ENCODE assay signal across 9 mouse cellular contexts in the genomic region with DNA sequence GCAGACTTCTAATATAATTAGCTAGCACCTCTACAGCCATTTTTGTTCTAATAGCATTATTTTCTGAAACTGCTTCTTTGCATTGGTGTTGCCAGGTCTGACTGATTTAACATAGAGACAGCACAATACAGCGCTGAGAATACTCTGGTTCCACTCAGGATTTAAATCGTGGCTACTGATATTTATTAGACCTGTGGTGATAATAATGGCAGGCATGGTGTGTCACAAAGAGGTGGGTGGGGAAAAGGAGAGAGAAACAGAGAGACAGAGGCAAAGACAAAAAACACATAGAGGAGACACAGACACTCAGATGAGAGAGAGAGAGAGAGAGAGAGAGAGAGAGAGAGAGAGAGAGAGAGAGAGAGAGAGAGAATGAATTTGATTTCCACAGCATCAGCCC. TPM values are rescaled to one million over a fixed set of nuclear protein-coding genes. Genes with fewer than 3 reads are reported as not detected.
A peak's percentile ranks its signal among the peaks of the same experiment; 100 is the strongest.
DNase-seq lines count a peak whose midpoint lies in the region; ATAC-seq and TF ChIP-seq lines count a peak whose summit lies in the region.
"Had no signal": no experiment of that assay in that cellular context is flagged by ENCODE, and none has a peak within 500 bp of the region (broad histone marks: within the 10 kb centered on the region; RNA-seq: fewer than 3 reads in every experiment).

No protein-coding gene starts in this region.

- DNase-seq in heart, adult 2 months = no peak
- DNase-seq in heart, adult 8-10 months (ENCODE audit: low spot score) = no peak
- peak; percentile 7 to 12 for DNase-seq in right cerebral cortex, adult 2 months (ENCODE audit: low spot score in 2 of 2)
- DNase-seq in right cerebral cortex, postnatal 14 days = no peak
- DNase-seq in limb, embryonic 14.5 days (ENCODE audit: low spot score) = no peak
- DNase-seq in gastrocnemius, postnatal 36 days = no peak
- DNase-seq in spleen, adult 12 weeks (ENCODE audit: low spot score) = no peak

- no peaks in the 10 kb centered on the region for H3K9me3 ChIP-seq in limb, embryonic 14.5 days (ENCODE audit: control insufficient read depth, low read length)
- H3K9me3 ChIP-seq in stomach, embryonic 16.5 days (replicated peaks; ENCODE audit: control insufficient read depth, low read length) = no peaks in the 10 kb centered on the region

- H3K4me1 ChIP-seq in heart, adult 2 months (ENCODE audit: control insufficient read depth, insufficient read depth, low read length) = peaks cover 3% of the 10 kb centered on the region; the same call in 1 of the 2 replicates
- peaks cover 11% of the 10 kb centered on the region for H3K4me1 ChIP-seq in limb, embryonic 14.5 days (ENCODE audit: control insufficient read depth, insufficient read depth, low read length)
- peaks cover 6% of the 10 kb centered on the region; the same call in 1 of the 2 replicates for H3K4me1 ChIP-seq in stomach, embryonic 16.5 days (ENCODE audit: control insufficient read depth, insufficient read depth, low read length)

- ATAC-seq in limb, embryonic 14.5 days (ENCODE audit: low FRiP score, low read depth) = no peak
- ATAC-seq in stomach, embryonic 16.5 days (ENCODE audit: insufficient read depth, low FRiP score) = no peak

- TF ChIP-seq POLR2A in heart, adult 2 months (IDR thresholded peaks at IDR 0.05; ENCODE audit: insufficient read depth, low read depth, low read length) = no peak
- no peak for TF ChIP-seq POLR2A in limb, embryonic 14.5 days (IDR thresholded peaks at IDR 0.05; ENCODE audit: borderline replicate concordance, extremely low read depth, insufficient read depth, insufficient read length)

- no peak overlapping the region for H3K27ac ChIP-seq in heart, adult 2 months
- H3K27ac ChIP-seq in limb, embryonic 14.5 days (replicated peaks; ENCODE audit: low read depth, low read length) = no peak overlapping the region
- no peak overlapping the region for H3K27ac ChIP-seq in stomach, embryonic 16.5 days (ENCODE audit: low read length)
- H3K27ac ChIP-seq: macrophage had no signal

- H3K36me3 ChIP-seq in heart, adult 2 months (ENCODE audit: control insufficient read depth, insufficient read depth, low read length) = no peaks in the 10 kb centered on the region
- H3K36me3 ChIP-seq in limb, embryonic 14.5 days (ENCODE audit: control insufficient read depth, insufficient read depth, low read length) = no peaks in the 10 kb centered on the region
- H3K36me3 ChIP-seq in stomach, embryonic 16.5 days (ENCODE audit: control insufficient read depth, insufficient read depth, low read length) = no peaks in the 10 kb centered on the region

- no peaks in the 10 kb centered on the region for H3K79me2 ChIP-seq in heart, adult 2 months (replicated peaks; ENCODE audit: control insufficient read depth, insufficient read depth, low read length)

- intact Hi-C loops in heart, adult 2 months (cut with DNase I) = no loop called here
- intact Hi-C loops in gastrocnemius, postnatal 36 days (cut with DNase I) = no loop called here

- H3K4me3 ChIP-seq in heart, adult 2 months = peak overlapping the region; percentile 33; the same call in 1 of the 2 replicates
- peak overlapping the region; percentile 64 for H3K4me3 ChIP-seq in limb, embryonic 14.5 days (replicated peaks; ENCODE audit: low read length)
- H3K4me3 ChIP-seq in stomach, embryonic 16.5 days (replicated peaks; ENCODE audit: low read length) = peak overlapping the region; percentile 57

- no peak for TF ChIP-seq EP300 in heart, adult 2 months (IDR thresholded peaks at IDR 0.05; ENCODE audit: insufficient read depth, low read depth, low read length)

- H3K4me2 ChIP-seq in limb, embryonic 14.5 days (replicated peaks; ENCODE audit: low read depth, low read length, severe bottlenecking) = peak overlapping the region; percentile 81
- H3K4me2 ChIP-seq in stomach, embryonic 16.5 days (ENCODE audit: low read depth, low read length) = peak overlapping the region; percentile 69

- H3K27me3 ChIP-seq in heart, adult 2 months (ENCODE audit: control insufficient read depth, insufficient read depth, low read length) = no peaks in the 10 kb centered on the region; the same call in 1 of the 2 replicates
- H3K27me3 ChIP-seq in limb, embryonic 14.5 days (ENCODE audit: control insufficient read depth, insufficient read depth, low read length) = no peaks in the 10 kb centered on the region
- no peaks in the 10 kb centered on the region for H3K27me3 ChIP-seq in stomach, embryonic 16.5 days (ENCODE audit: control insufficient read depth, insufficient read depth, low read length)

- H3K9ac ChIP-seq in heart, adult 2 months (ENCODE audit: low read depth, low read length) = no peak overlapping the region
- H3K9ac ChIP-seq in limb, embryonic 14.5 days (ENCODE audit: low read depth, low read length, severe bottlenecking) = peak overlapping the region; percentile 81
- peak overlapping the region; percentile 73 for H3K9ac ChIP-seq in stomach, embryonic 16.5 days (ENCODE audit: low read length)

- WGBS in heart, adult 2 months = 12% methylated on average over 2 of the region's 2 CpGs
- WGBS in limb, embryonic 14.5 days = 16% methylated on average over 2 of the region's 2 CpGs
- WGBS in stomach, embryonic 16.5 days = 16% methylated on average over 2 of the region's 2 CpGs

- TF ChIP-seq CTCF in heart, adult 2 months (IDR thresholded peaks at IDR 0.05) = no peak

RNA-seq across cellular contexts. Expression of gene Tram1l1, which starts 0.3 kb away (rescaled TPM):
- total RNA-seq in heart, adult 2 months (2021) = under 1 TPM; 0.05 to 0.14 TPM
- 0.14 and 0.26 TPM in 2 replicates for polyA plus RNA-seq in heart, adult 2 months (2012; rRNA removed)
- total RNA-seq in heart, adult 8-10 months (2022) = under 1 TPM in 2 of 4 experiments, not detected in 2; 0.06 to 0.09 TPM
- polyA plus RNA-seq in limb, embryonic 14.5 days (2012; rRNA removed) = 8.0 and 9.8 TPM in 2 replicates
- polyA plus RNA-seq in limb, embryonic 14.5 days (2014; fragmentation: Nextera tagmentation; extraction: Ambion mirVana) = 11.8 and 12.6 TPM in 2 replicates
- polyA plus RNA-seq in stomach, embryonic 16.5 days (2015; fragmentation: Nextera tagmentation; extraction: Ambion mirVana) = 7.8 and 7.9 TPM in 2 replicates
- total RNA-seq in gastrocnemius, postnatal 36 days (2021) = under 1 TPM in 1 of 2 experiments, not detected in 1; 0.05 TPM
- polyA plus RNA-seq: macrophage had no signal

Comparison
In these comparisons a context has a peak if more than half of its experiments do, and no peak if none do; other contexts are left out.
1. DNase-seq: peak in right cerebral cortex, adult 2 months (2 of 2); none in heart, adult 2 months (0 of 2), heart, adult 8-10 months (single experiment), right cerebral cortex, postnatal 14 days (single experiment), limb, embryonic 14.5 days (single experiment), gastrocnemius, postnatal 36 days (0 of 2) and spleen, adult 12 weeks (single experiment).
2. Peak in every context shown above with its lines, with median percentiles within 50 percentile points of each other: H3K4me3 ChIP-seq.